Mouse (Mus musculus): Measurements from ENCODE around the gene Ushbp1. TPM values are rescaled to one million over a fixed set of nuclear protein-coding genes. Genes with fewer than 3 reads are reported as not detected.

Gene Ushbp1
- polyA plus RNA-seq, 1 experiment from 2014 or later = 3.2 TPM

Other genes with a start within 250 kb of the Ushbp1 start
- 16.0 and 16.4 TPM in 2 replicates for gene Myo9b, start 123.1 kb downstream of the Ushbp1 start, polyA plus RNA-seq (2014; fragmentation: Nextera tagmentation; extraction: Ambion mirVana)
- 55.8 and 59.3 TPM in 2 replicates for gene Haus8, start 122.9 kb downstream of the Ushbp1 start, polyA plus RNA-seq (2014; fragmentation: Nextera tagmentation; extraction: Ambion mirVana)
- gene Use1, start 29.0 kb downstream of the Ushbp1 start, polyA plus RNA-seq (2014; fragmentation: Nextera tagmentation; extraction: Ambion mirVana) = 115 and 130 TPM in 2 replicates
- gene Ocel1, start 24.5 kb downstream of the Ushbp1 start, polyA plus RNA-seq (2014; fragmentation: Nextera tagmentation; extraction: Ambion mirVana) = 4.8 and 4.9 TPM in 2 replicates
- 22.3 and 32.8 TPM in 2 replicates for gene Nr2f6, start 13.8 kb downstream of the Ushbp1 start, polyA plus RNA-seq (2014; fragmentation: Nextera tagmentation; extraction: Ambion mirVana)
- gene Babam1, start 1.1 kb upstream of the Ushbp1 start, polyA plus RNA-seq (2014; fragmentation: Nextera tagmentation; extraction: Ambion mirVana) = 90.9 and 96.5 TPM in 2 replicates
- 1.9 and 2.7 TPM in 2 replicates for gene Ankle1, start 10.2 kb upstream of the Ushbp1 start, polyA plus RNA-seq (2014; fragmentation: Nextera tagmentation; extraction: Ambion mirVana)
- 101 and 104 TPM in 2 replicates for gene Abhd8, start 67.9 kb upstream of the Ushbp1 start, polyA plus RNA-seq (2014; fragmentation: Nextera tagmentation; extraction: Ambion mirVana)
- gene Mrpl34, start 69.2 kb upstream of the Ushbp1 start, polyA plus RNA-seq (2014; fragmentation: Nextera tagmentation; extraction: Ambion mirVana) = 186 and 189 TPM in 2 replicates
- 236 and 251 TPM in 2 replicates for gene Dda1, start 73.4 kb upstream of the Ushbp1 start, polyA plus RNA-seq (2014; fragmentation: Nextera tagmentation; extraction: Ambion mirVana)
- gene Ano8, start 90.2 kb upstream of the Ushbp1 start, polyA plus RNA-seq (2014; fragmentation: Nextera tagmentation; extraction: Ambion mirVana) = 6.9 and 8.4 TPM in 2 replicates
- gene Gtpbp3, start 92.3 kb upstream of the Ushbp1 start, polyA plus RNA-seq (2014; fragmentation: Nextera tagmentation; extraction: Ambion mirVana) = 5.5 and 5.9 TPM in 2 replicates
- 5.4 and 9.8 TPM in 2 replicates for gene Plvap, start 116.0 kb upstream of the Ushbp1 start, polyA plus RNA-seq (2014; fragmentation: Nextera tagmentation; extraction: Ambion mirVana)
- 0.14 TPM in 1 of 2 replicates, not detected in the other for gene Ccdc194, start 129.9 kb upstream of the Ushbp1 start, polyA plus RNA-seq (2014; fragmentation: Nextera tagmentation; extraction: Ambion mirVana)
- gene Bst2, start 141.7 kb upstream of the Ushbp1 start, polyA plus RNA-seq (2014; fragmentation: Nextera tagmentation; extraction: Ambion mirVana) = 0.27 and 6.0 TPM in 2 replicates
- gene Mvb12a, start 147.1 kb upstream of the Ushbp1 start, polyA plus RNA-seq (2014; fragmentation: Nextera tagmentation; extraction: Ambion mirVana) = 69.0 and 70.6 TPM in 2 replicates
- gene Tmem221, start 163.1 kb upstream of the Ushbp1 start, polyA plus RNA-seq (2014; fragmentation: Nextera tagmentation; extraction: Ambion mirVana) = not detected in 2 replicates
- not detected in 2 replicates for gene Nxnl1, start 170.8 kb upstream of the Ushbp1 start, polyA plus RNA-seq (2014; fragmentation: Nextera tagmentation; extraction: Ambion mirVana)
- gene Slc27a1, start 173.1 kb upstream of the Ushbp1 start, polyA plus RNA-seq (2014; fragmentation: Nextera tagmentation; extraction: Ambion mirVana) = 61.0 and 70.0 TPM in 2 replicates
- 239 and 259 TPM in 2 replicates for gene Pgls, start 196.4 kb upstream of the Ushbp1 start, polyA plus RNA-seq (2014; fragmentation: Nextera tagmentation; extraction: Ambion mirVana)
- 7.5 and 9.3 TPM in 2 replicates for gene Fam129c, start 201.8 kb upstream of the Ushbp1 start, polyA plus RNA-seq (2014; fragmentation: Nextera tagmentation; extraction: Ambion mirVana)
- gene Colgalt1, start 215.2 kb upstream of the Ushbp1 start, polyA plus RNA-seq (2014; fragmentation: Nextera tagmentation; extraction: Ambion mirVana) = 71.9 and 78.5 TPM in 2 replicates